Mouse (Mus musculus): ENCODE data around the gene Lrrc73. TPM values are rescaled to one million over a fixed set of nuclear protein-coding genes. Genes with fewer than 3 reads are reported as not detected.

Lrrc73 gene
- total RNA-seq (2021), result 1 to 10 TPM; 4.1 to 5.6 TPM
- polyA plus RNA-seq (2012; rRNA removed), result 13.8 and 15.5 TPM in 2 replicates
- long read RNA-seq, result 0 reads

GRCm38 (mm10) chr17:46253452-46254084, at the start of gene Lrrc73:
Lrrc73 (plus strand) TSS chr17:46253531.
- DNase-seq, result peak; percentile 96

DNA sequence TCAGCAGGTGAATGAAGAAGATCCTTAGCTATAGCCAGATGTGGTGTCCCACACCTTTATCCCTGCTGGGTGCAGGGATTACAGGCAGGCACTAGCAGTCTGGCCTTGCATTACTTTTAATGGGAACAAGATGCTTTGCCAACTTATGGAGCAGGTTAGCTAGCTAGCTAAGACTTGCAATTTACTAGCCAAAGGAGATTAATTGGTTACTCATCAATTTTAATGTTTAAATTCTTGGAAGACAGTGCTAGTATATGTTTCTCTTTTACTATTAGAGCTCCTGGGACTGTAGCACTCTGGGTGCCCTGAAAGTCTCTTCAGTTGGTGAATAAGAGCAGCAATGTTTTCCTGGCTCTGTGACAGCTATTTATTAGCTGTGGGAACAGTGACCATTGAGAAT, 46.7 kb upstream of the Lrrc73 start:
- DNase-seq, result no peak

DNA sequence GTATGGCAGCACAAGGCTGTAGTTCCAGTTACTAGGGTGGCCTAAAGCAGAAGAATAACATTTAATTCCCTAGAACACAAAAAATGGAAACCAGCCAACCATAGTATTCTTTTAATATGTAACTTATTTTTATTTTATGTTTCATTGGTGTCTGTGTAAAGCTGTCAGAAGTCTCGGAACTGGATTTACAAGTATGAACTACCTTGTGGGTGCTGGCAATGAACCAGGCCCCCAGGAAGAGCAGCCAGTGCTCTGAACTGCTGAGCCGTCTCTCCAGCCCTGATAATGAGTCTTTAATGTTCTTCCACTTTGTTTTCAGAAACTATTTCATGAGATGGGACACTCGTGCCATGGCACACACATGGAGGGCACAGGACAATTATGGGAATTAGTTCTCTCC, 42.8 kb upstream of the Lrrc73 start:
- DNase-seq, result no peak

GRCm38 (mm10) chr17:46221601-46222000, 31.7 kb upstream of the Lrrc73 start:
- peak; percentile 71 for DNase-seq

DNA sequence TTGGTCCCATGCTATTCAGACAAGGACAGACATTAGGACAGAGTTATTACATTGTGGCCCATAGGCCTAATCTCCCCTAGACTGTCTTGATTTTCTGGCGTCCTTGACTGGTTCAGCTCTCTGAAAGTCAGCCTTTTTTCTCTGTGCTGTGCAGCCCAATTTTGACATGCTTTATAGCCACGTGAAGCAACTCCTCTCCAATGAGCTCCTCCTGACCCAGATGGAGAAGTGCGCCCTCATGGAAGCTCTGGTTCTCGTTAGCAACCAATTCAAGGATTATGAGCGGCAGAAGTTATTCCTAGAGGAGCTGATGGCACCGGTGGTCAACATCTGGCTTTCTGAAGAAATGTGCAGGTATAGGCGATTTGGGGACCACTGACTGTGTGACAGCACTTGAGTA, 25.8 kb upstream of the Lrrc73 start:
- peak; percentile 85 for DNase-seq

- no peak for DNase-seq
These were observed 17.3 kb upstream of the Lrrc73 start for GRCm38 (mm10) chr17:46236067-46236466.

DNA sequence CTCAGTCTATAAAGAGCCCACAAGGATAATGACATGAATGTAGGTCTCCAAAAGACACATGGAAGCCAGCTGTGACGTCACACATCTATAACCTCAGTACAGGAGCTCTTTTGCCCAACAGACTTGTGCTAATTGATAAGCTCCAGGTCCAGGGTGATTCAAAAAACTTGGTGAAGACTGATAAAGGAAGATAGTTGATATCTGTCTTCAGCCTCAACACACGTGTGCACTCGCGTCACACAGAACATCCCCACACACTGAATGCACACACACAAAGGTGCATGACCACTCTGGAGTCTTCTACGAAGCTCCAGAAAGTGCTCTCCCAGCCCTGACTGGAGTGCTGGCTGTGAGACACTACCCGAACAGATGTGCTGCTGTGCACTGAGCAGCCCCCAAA, 16.3 kb upstream of the Lrrc73 start:
- no peak for DNase-seq

DNA sequence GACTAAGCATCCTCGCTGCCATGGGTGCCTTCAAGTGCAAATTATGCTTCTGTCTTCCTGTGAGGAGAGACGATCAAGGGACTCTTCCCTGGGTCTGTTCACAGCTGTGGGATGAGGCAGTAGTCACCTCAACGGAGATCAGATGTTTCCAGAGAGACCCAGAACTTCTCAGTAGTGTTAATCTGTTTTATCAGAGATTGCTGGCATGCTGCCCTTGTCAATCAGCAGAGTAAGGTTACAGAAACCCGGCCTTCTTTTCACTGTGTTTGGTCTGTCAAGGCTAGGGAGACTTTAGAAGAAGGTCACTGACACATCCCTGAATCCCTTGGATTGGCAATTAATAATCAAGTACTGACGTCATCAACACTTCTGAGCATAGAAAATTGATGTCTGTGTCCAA, 15.9 kb upstream of the Lrrc73 start:
- DNase-seq, result peak; percentile 74

DNA sequence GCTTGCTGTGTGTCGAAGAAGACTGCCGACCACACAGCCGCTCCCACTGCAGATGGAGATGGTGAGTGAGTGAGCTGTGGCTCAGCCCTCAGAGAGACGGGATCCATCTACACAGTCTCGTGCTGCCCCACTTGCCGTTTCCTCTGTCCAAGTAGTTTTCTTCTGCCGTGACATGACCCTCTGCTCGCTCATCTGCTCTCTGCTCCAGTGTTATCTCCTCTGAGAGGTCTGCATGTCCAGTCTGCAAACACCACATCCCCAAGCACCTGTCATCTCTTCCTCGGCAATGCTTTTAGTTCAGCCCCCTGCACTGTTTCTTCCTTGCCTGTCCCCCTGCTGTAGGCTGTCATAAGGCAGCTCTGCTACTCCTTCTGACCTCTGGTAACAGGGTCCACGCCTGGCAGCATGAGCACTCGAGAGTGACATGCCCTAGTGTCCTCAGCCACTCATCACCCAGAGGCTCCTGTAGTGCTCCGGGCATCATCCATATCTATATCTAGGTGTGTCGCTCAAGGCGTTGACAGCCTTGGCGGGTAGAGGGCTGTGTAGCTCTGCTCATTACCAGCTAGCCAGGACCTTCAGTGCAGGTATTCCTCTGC, 13.7 kb upstream of the Lrrc73 start:
- no peak for DNase-seq

DNA sequence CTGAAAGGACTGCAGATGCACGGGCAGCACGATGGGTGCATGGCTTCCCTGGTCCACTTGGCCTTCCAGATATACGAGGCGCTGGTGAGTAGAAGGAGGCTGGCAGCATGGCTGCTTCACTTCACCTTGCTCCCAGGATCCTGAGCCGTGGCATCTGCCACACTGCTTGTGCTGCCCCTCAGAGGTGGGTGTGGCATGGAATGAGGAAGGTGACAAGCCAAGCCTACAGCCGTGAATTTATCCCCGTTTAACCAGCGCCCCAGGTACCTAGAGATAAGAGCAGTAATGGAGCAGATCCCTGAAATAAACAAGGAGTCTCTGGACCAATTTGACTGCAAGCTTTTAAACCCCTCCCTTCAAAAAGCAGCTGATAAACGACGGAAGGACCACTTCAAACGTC, 11.9 kb upstream of the Lrrc73 start:
- DNase-seq, result no peak

DNA sequence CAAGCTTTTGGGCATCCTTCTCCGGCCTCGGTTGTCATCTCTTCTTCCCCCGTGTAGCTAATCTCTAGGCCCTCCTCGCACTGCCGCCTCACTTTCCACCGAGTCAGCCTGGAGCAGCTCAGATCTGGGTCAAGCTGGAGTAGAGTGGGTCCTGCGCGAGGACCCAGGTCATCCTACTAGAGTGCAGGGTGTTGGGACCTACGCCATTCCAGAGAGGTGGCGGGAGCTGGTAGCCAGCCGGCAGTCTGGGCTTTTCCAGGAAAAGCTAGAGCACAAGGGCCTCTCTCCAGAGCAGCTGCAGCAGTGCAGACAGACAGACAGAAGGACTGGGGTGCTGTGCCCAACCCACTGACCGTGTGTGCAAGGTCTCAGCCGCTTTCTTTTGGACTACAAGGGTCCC, 11.1 kb upstream of the Lrrc73 start:
- DNase-seq, result no peak

GRCm38 (mm10) chr17:46242993-46243392, 10.3 kb upstream of the Lrrc73 start:
- peak; percentile 56 for DNase-seq

- peak; percentile 37 for DNase-seq
These were observed 9.7 kb upstream of the Lrrc73 start for GRCm38 (mm10) chr17:46243624-46244023.

- peak; percentile 91 for DNase-seq
These were observed 8.8 kb upstream of the Lrrc73 start for GRCm38 (mm10) chr17:46244579-46244978.

DNA sequence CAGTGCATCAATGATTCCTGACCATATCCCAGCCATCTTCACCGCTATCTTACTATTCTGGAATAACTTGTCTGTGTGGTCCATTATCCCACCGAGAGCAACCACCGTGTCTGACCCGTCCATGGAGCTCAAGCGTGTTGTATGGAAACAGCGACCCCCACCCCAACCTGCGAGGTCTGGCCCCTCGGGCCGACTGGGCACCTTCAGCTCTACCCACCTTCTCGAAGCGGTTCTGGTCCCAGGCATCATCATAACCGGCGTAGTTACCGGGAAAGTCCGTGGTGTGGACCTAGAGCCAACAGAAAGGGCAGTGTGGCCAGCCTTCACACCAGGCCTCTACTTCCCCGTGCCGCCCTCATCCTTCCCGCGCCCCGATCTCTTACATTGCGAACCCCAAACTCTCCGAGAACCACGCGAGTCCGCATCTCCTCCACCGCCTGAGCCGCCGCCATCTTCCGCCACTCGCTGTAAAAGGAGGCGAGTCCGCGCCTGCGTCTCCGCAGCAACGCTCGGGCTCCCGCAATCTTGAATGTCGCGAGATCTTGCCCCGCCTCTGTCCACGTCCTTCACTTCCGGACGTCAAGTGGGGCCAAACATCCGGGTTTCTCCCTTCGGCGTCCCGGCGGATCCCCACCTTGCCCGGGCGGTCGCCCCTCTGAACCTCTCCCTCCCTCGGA, 5.7 kb upstream of the Lrrc73 start, which contains the start of the genes Polr1c and Yipf3:
Gene Polr1c, minus strand, starts transcription at position 543 of the 677 bp plus-strand sequence.
Gene Yipf3, plus strand, starts transcription at position 569 of the 677 bp plus-strand sequence.
- DNase-seq, result peak; percentile 96

GRCm38 (mm10) chr17:46248189-46248522, 5.2 kb upstream of the Lrrc73 start:
- DNase-seq, result no peak

DNA sequence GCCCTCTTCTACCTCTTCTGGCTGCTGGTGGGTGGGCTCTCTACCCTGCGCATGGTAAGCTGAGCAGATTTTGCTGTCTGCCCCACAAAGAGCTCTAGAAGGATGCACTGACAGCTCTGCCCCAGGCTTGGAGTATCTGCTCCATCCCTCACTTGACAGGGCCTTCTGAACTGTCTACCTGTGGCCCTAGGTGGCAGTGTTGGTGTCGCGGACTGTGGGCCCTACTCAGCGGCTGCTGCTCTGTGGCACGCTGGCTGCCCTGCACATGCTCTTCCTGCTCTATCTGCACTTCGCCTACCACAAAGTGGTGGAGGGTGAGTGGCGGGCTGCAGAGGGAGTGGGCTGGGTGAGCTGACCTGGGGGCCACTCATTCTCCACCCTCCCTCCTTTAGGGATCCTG, 2.2 kb upstream of the Lrrc73 start:
- no peak for DNase-seq

- peak; percentile 65 for DNase-seq
These were observed 520 bp upstream of the Lrrc73 start for GRCm38 (mm10) chr17:46252571-46253451.

DNA sequence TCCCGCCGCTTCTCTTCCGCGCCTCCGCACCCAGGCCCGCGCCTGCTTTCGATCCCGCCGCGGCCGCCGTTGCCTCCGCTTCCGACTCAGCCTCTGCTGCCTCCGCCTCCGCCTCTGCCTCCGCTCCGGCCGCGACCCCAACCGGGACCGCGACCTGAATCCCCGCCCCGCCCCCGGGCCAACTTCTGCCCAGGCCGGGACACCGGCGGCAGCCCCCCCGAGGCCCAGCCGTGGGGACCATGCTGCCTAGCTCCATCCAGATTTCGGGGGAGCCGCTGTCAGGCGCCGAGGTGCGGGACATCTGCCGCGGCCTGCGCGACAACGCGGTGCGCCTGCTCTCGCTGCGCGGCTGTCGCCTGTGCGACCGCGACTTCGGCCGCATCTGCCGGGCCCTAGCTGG, 775 bp downstream of the Lrrc73 start:
- no peak for DNase-seq

GRCm38 (mm10) chr17:46255147-46255546, 1.8 kb downstream of the Lrrc73 start:
- no peak for DNase-seq

- DNase-seq, result no peak
These were observed 5.1 kb downstream of the Lrrc73 start for GRCm38 (mm10) chr17:46258279-46259053.

DNA sequence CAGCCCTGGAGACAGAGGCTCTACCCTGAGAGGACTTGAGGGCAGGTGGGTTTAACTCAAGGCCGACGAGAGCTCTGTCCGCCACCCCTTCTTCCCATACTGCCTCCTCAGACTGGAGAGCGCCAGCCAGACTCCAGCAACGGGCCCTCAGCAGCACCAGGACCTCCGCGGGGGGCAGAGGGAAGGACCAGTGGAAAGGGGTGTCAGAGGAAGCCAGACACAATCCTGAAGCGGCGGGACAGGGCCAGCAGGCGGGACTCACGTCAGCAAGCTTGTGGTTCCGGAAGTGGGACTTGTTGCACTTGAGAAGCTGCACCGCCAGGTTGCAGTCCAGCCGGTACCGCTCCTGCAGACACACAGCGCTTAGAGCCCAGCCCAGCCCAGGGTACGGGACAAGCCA, 6.3 kb downstream of the Lrrc73 start:
- DNase-seq, result no peak

All from adrenal gland, adult 2 months (tissue).